Mouse (Mus musculus) ES-E14 (cell line): ENCODE results near the gene Grm4.

Experiments used
- CHD2 ChIP-seq: IDR thresholded peaks from 2 replicates; pipeline ENCODE4 v1.6.1; 2014; ENCODE audit warnings: mild to moderate bottlenecking, low read depth, low read length, inconsistent platforms
- HCFC1 ChIP-seq: IDR thresholded peaks from 2 replicates; pipeline ENCODE4 v1.6.1; 2012; ENCODE audit warnings: low read length, inconsistent platforms, borderline replicate concordance; ENCODE audit not compliant: insufficient read depth
- ZC3H11A ChIP-seq: IDR thresholded peaks from 2 replicates; pipeline ENCODE4 v1.6.1; 2012; ENCODE audit warnings: low read depth, mild to moderate bottlenecking, inconsistent platforms, low read length, borderline replicate concordance
- ZNF384 ChIP-seq: IDR thresholded peaks from 2 replicates; pipeline ENCODE4 v1.6.1; 2012; ENCODE audit warnings: low read depth, low read length, inconsistent platforms

DNA sequence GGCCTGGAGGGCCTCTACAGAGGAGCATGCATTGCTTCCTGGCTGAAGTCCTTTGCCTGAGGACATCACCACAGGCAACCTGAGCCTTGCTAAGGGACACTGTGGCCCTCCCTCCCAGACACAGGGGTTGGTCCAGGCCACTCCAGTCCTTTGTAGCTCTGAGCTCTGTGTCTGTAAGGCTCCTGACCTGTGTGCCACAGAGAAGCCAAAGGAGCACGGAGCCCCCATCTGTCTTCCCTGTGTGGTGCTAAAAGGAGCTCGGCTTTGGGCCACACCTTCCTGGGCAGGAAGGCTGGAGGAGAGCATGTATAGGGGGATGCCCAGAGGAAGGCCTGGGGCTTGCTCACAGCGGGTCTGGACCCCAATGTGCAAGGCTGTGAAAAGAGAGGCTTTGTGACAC lies 20.8 kb upstream of the Grm4 start:
- no peak for TF ChIP-seq HCFC1
- no peak for TF ChIP-seq ZNF384
- TF ChIP-seq CHD2: no peak
- no peak for TF ChIP-seq ZC3H11A
